Mouse (Mus musculus): Measurements from ENCODE around the gene Tap2. TPM values are rescaled to one million over a fixed set of nuclear protein-coding genes. Genes with fewer than 3 reads are reported as not detected.

The Tap2 gene
- 37.9 and 42.4 TPM in 2 replicates for polyA plus RNA-seq (2012; rRNA removed)

DNA sequence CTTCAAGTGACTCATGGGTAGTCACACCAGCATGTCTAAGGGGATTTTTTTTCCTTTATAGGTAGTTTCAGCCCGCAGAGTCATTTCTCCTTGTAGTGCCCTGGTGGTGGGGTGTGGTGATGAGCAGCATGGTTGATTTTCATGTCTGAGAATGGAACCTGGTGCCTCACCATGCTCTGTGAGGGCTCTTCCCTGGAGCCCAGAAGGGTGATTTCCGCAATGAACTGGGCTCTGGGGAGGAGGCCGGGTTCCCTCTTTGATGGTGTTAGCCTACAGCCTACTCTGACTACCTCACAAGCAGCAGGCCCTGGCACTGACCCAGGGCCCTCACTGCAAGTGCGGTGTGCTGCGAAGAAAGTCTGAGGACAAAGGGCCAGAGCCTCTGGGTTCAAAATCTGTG is at the start of gene Tap2:
Gene Tap2 (plus strand): TSS at position 84 of the 400 bp plus-strand sequence.
- no peak for DNase-seq (ENCODE audit: low spot score)

DNA sequence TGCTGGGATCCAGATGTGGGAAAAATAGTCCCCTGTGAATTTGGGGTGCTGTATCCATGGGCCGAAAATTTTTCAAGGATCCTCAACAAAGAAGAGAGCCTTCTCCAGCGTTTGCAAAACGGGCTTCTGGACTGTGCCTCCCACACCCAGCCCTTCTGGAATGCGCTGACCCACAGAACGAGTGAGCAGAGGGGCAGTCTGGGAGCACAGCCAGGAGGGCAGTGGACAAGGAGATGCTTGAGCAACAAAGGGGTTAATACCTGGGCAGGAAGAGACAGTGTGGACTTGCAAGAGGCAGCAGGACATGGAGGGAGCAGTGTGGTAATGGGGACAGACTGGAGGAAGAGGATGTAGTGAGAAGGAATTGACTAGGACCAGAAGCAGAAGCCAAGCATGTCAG is 47.8 kb upstream of the Tap2 start:
- no peak for DNase-seq (ENCODE audit: low spot score)

DNA sequence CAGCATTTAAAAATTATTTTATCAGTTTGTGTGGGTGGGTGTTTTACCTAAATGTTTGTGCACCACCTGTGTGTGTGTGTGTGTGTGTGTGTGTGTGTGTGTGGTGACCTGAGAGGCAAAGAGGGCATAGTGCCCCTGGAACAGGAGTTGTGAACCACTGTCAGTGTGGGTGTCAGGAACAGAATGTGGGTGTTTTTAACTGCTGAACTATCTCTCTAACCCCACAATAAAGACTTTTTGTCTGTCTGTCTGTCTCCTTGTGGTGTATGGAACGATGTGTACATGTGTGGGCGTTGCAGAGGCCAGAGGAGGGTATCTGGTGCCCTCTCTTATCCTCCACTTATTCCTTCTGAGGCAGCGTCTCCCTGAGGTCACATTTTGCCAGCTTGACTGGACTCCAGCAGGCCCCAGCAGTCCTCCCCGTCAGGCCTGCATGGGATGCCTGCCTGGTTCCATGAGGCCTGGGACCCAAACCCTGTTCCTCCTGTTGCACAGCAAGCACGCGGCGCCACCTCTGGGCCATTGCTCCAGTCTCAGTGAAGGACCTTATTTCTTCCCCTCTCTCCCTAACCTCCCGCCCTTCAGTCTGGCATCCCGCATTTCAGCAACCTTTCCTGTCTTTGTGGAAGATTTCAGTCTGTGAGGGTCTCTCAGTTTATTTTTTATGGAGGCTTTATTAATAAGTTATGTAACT is 39.0 kb upstream of the Tap2 start:
- no peak for DNase-seq (ENCODE audit: low spot score)

DNA sequence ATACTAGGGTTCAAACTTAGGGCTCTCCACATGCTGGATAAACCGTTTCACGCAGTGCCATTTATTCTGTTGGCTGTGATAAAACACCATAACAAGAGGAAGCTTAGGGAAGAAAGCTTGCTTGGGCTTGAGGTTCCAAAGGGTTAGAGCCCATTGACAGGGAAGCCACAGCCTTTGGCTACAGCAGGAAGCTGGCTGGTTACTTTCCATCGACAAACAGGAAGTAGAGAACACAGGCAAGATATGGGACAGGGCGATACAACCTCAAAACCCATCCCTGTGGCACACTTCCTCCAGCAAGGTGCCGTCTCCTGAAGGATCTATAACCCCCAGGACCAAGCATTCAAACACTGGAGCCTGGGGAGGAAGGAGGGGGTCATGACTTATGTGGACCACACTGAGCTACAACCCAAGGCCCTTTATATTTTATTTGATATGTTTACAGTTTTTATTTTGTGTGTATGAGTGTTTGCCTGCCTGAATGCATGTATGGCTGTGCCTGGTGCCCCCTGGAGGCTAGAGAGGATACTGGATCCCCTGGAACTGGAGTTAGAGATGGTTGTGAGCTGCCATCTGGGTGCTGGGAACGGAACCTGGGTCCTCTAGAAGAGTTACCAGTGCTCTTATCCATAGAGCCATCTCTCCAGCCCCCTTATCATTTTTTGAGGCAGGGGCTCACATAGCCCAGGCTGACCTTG is 38.1 kb upstream of the Tap2 start:
- DNase-seq (ENCODE audit: low spot score), result no peak

DNA sequence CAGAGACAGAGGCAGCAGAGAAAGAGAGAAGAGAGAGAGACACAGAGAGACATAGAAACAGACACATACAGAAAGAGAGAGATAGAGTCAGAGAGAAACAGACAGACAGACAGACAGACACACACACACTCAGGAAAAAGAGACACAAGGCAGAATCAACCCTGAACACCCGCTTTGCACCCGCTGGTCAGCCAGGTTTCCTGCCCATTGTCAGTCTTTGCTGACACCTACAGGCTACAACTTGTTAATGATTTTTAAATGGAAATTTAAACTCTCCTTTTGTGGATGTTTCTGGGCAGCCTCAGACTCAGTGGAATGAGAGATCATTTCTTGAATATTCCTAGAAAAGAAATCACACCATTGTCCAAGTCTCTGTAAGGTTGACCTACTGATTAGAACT is 34.0 kb upstream of the Tap2 start:
- no peak for DNase-seq (ENCODE audit: low spot score)

DNA sequence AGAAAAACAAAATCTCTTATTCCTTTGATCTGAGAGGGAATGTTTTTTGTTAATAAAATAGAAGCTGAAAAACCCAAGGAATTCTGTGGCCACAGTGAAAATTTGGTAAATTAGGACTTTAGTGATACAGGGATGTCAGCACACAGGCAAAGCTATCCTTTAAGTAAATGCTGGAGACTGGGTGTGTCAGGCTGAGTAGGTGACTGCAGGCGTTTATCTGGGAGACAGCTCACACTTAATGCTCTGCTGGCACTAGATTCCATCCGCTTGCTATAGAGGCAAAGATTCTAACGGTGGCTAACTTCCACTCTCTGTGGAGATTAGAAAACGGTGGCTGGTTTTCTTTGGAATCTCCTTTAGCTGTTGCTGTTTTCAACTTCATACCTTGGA is 32.8 kb upstream of the Tap2 start:
- DNase-seq (ENCODE audit: low spot score), result no peak

DNA sequence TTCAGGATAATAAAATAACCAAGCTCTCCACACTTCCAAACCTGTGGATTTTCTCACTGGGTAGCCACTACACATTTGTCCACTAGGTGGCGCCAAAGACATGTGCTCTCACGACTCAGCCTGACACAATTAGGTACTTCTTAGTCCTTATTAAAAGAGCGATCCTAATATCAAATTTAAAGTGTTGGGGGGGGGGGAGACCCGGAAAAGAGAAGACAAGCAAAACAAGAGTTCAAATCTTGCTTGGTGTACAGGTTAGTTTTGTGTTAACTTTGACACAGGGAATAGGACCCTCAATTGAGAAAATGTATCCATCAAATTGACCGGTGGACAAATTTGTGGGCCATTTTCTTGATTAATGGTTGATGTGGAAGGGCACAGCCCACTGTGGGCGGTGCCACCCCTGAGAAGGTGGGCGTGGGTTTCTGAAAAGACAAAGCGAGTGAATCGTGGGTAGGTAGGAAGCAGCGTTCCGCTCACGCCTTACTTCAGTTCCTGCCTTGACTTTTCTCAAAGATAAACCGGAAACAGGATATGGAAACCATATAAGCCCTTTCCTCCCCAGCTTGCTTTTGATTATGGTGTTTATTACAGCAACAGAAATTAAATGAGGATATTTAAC is 32.3 kb upstream of the Tap2 start:
- peak; percentile 52 for DNase-seq (ENCODE audit: low spot score)

DNA sequence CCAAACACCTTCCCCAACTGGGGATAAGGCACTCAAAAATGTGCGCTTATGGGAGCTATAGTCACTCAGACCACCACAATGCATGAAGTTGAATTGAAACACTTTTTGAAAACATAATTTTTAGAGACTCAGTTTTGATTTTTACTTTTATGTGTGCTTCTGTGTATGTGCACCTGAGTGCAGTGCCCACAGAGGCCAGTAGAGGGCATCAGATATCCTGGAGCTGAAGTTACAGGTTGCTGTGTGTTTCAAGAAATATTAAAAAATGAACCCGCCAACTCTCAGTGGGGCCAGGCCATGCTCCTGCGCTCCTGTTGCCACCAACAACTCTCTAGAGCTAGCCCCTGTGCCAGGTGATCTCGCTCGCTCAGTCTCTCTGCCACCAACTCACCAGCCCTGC is 30.8 kb upstream of the Tap2 start:
- no peak for DNase-seq (ENCODE audit: low spot score)

DNA sequence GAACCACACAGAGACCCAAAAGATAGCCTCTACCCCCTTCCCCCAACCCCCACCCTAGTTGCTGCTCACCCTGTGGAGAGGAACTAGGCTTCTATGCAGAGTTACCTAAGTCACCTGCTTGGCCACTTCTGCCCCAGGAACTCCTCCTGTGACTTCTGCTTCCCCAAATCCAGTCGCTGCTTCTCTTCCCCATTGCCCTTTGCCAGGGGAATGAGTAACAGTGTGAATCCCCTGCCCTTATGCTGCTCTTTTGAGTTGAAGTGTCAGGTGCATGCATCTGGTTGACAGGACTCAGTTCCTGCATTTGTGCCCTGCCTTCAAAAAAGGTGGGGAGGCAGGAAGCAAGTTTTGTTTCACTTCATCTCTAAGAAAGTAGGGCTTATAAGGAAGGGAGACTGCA is 29.3 kb upstream of the Tap2 start:
- DNase-seq (ENCODE audit: low spot score), result no peak

DNA sequence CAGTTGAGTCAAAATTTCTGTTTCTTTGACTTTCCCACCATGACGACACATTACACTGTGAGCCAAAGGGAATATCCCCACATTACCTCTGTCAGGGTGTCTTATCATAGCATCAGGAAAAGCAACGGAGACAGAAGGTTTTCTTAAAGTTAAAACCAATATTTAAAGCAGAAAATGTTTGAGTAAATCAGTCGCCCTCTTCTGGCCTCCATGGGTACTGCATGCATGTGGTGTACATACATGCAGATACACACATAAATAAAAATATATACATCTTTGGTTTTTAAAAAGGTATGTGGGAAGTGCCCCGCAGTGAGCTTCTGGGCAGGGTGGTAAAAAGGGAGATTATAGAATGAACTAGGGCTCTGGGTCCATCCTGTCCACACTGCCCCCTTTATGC is 26.1 kb upstream of the Tap2 start:
- no peak for DNase-seq (ENCODE audit: low spot score)

DNA sequence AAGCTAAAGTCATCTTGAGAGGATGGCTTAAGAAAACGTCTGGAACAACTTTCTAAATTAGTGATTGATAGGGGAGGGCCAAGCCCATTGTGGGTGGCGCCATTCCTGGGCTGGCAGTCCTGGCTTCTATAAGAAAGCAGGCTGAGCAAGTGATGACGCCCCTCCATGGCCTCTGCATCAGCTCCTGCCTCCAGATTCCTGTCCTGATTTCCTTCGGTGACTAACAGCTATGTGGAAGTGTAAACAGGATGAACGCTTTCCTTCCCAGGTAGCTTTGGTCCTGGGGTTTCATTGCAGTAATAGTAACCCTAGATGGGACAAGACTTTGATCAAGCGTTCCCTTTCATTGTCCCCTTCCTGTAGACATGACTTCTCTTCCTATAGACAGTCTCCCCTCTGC is 24.3 kb upstream of the Tap2 start:
- DNase-seq (ENCODE audit: low spot score), result no peak

DNA sequence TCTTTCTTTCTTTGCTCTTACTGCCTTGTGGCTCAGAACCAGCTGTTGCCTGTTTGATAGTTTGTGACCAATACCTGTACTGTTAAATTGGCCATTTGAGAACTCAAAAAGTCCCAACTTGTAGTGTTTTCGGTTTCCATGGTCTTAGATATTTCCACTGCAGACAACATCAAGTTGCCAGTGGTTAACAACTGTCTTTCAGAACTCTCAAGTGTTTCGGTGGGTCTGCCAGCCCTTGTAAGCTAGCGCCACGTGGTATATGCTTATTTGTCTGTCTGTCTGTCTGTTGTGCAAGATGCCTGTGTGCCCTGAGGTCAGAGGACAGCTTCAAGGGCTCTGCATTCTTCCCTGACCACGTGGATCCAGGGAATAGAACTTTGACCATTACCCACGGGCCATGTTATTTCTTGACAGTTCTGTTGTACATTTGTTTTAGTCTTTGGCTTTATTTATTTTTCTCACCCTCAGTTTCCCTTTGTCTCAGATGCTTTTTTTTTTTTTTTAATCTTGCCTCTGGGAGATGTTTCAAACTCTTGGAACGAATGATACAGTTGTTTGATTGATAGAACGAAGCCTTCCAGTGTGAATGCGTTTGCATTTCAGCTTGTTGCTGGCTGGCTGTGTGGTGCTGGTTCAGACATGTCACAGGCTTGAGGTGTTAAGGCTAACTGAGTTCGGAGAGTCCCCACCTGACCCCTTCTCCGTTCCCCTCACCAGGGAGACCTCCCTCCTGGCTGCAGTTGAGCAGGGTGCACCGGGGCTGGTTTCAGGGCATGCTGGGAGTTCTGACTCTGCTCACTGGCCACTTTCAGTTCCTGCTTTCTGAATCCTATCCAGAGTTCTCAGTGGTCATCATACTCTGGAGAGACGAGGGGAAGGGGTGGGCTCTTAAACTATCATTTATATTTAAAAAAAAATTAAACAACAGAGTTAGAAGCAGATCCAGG is 23.1 kb upstream of the Tap2 start:
- DNase-seq (ENCODE audit: low spot score), result no peak

DNA sequence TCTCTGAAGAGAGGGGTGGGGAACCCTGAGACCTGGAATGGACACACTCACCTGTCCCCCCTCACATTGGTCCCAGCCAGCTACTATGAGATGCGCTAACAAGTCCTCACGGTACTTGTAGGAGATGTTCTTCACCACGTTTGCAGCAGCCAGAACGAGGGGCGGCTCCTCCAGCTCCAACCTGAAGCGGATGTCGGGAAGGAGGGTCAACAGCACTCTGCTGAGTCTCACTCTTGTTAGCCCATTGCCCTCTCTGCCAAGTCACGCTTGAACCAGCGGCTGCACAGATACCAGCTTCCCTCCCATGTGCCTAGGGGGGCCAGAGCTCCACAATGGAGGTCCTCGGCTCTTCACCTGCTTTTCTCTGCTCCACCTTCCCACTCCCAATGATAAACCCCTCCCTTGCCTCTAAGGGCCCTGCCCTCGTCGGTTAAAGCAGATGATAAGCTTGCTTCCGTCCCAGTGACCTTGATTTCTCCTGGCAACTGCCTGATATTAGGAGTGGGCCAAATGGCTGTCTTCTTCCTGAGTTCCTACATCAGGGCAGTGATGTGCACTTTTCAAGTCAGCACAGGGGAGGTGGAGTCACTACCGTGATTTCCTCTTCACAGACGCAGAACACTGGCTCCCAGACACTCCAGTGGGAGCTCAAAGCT is 19.6 kb upstream of the Tap2 start:
- DNase-seq (ENCODE audit: low spot score), result no peak

DNA sequence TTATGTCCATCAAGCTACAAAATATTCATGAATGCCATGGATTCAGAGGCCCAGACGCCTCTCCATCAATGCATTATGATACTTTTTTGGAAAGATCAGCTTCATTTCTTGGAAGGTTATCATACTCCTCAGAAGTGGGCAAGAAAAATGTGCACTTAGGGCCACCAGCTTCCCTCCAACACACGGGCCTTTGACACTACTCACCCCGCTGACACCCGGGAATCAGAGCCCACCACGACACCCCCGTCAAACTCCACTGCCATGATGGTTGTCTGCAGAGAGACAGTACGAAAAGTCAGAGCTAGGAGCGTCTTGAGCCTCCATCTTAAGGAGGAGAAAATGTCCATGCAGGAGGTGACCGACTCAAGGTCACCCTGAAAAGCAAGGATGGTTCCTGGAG is 17.8 kb upstream of the Tap2 start:
- no peak for DNase-seq (ENCODE audit: low spot score)

DNA sequence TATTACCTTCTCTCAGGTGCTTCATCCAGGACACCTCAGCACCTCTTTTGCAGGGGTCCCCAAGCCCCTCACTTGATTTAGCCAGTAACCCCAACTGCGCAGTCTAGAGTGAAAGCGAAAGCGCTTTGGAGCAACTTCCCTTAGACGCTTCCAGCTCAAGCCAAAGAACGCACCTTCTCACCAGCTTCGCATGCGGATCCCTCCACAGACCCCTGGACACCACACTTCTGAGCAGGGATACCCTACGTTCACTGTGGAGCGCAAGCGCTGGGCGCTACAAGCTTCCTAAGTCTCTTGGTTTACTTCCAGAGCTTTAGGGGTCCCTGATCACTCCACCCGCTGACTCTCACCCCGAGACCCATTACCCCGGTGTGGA is 16.5 kb upstream of the Tap2 start:
- no peak for DNase-seq (ENCODE audit: low spot score)

DNA sequence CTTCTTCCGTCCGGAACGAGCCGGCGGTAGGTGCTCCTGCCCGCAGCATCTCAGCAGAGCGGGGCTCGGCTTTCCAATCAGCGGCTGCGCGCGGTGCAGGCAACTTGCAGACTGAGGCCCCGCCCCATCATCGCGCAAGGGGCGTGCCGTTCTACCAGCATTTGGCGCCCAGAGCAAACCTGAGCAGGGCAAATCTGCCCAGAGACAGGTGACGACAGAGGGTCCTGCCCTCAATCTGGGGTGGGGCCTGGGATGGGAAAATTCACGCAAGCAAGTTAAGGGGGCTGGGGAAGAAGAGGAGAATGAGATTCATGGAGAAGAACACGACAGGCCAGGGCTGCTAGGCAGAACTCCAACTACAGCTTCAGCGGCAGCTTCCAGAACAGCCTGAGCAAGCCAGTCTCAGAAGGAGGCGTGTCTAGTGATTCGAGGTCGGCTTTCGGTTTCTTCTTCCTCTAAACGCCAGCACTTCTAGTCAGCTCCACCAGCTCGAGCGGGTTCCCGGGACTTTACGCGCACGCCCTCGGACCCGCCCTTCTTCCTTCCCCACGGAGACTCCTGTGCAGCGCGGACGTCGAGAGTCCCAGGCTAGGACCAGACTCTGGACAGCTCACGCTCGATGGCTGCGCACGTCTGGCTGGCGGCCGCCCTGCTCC is 15.9 kb upstream of the Tap2 start, which contains the start of the genes Tap1 and Psmb9:
Gene Tap1 (plus strand): TSS at position 293 of the 656 bp plus-strand sequence.
Gene Psmb9 (minus strand): TSS at position 504 of the 656 bp plus-strand sequence.
- peak; percentile 95 for DNase-seq (ENCODE audit: low spot score)

DNA sequence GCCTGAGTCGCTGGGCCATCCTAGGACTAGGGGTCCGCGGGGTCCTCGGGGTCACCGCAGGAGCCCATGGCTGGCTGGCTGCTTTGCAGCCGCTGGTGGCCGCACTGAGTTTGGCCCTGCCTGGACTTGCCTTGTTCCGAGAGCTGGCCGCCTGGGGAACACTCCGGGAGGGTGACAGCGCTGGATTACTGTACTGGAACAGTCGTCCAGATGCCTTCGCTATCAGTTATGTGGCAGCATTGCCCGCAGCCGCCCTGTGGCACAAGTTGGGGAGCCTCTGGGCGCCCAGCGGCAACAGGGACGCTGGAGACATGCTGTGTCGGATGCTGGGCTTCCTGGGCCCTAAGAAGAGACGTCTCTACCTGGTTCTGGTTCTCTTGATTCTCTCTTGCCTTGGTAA is 15.3 kb upstream of the Tap2 start:
- peak; percentile 56 for DNase-seq (ENCODE audit: low spot score)

DNA sequence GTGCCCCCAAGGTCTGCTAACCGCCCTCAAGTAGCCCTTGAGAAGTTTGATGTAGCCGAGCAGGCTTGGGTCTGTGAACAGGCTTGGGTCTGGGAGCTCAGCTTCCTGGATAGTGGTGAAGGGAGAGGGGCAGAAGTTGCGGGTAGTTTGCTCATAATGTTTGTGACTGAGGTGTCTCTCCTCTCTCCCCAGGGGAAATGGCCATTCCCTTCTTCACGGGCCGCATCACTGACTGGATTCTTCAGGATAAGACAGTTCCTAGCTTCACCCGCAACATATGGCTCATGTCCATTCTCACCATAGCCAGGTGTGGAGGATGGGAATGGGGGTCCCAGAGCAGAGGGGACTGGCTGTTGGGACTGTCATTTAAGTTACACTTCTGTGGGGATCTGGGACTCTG is 14.3 kb upstream of the Tap2 start:
- no peak for DNase-seq (ENCODE audit: low spot score)

DNA sequence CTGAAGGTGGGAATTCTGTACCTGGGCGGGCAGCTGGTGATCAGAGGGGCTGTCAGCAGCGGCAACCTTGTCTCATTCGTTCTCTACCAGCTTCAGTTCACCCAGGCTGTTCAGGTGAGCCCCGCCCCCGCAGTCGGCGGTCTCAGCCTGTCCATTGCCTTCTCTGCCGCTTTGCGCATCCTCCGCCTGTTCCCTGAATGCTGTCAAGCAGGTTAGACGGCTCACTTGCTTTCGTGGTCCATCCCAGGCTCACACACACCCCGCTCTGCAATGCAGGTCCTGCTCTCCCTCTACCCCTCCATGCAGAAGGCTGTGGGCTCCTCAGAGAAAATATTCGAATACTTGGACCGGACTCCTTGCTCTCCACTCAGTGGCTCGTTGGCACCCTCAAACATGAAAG is 10.5 kb upstream of the Tap2 start:
- no peak for DNase-seq (ENCODE audit: low spot score)

DNA sequence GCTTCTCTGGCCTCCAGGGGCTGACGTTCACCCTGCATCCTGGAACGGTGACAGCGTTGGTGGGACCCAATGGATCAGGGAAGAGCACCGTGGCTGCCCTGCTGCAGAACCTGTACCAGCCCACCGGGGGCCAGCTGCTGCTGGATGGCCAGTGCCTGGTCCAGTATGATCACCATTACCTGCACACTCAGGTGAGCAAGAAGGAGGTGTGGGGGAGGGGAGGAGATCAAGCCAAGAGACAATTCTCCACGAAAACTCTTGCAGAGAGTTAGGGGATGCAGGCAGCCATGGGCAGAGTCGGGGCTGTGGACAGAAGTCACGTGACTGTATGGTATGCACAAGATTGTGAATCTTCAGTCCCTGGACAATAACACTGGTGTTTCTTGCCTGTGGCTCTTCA is 9.9 kb upstream of the Tap2 start:
- DNase-seq (ENCODE audit: low spot score), result no peak

DNA sequence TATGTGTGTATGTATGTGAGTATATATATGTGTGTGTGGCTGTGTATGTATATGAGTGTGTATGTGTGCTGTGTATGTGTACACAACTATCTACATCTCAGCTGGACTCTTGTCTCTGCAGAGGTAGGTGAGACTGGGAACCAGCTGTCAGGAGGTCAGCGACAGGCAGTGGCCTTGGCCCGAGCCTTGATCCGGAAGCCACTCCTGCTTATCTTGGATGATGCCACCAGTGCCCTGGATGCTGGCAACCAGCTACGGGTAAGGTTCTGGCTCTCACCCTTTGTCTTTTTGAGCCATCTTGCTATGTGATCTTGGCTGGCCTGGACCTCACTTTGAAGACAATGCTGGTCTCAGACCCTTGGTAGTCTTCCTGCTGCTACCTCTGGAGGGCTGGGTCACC is 8.6 kb upstream of the Tap2 start:
- DNase-seq (ENCODE audit: low spot score), result no peak
